Mouse (Mus musculus) forebrain, postnatal 0 days (tissue): Measurements from ENCODE around the gene Trim63. TPM values are rescaled to one million over a fixed set of nuclear protein-coding genes. Genes with fewer than 3 reads are reported as not detected.
A peak's percentile ranks its signal among the peaks of the same experiment; 100 is the strongest.

Experiments used
- ATAC-seq: fragments of 200-750 bp; cut with Nextera tagmentation; 2 replicates; pipeline ENCODE4 v1.8.0; 2017; ENCODE audit warnings: mild to moderate bottlenecking, moderate library complexity
- DNase-seq: peaks from one replicate; pipeline ENCODE4 v3.0.0-alpha.2; 2015
- H3K27ac ChIP-seq: fragments of 300-500 bp; sonication (generic); 2 replicates; pipeline ENCODE4 v1.5.1; 2014; ENCODE audit warnings: low read depth, mild to moderate bottlenecking, antibody characterized with exemption, low read length, moderate library complexity, mixed read lengths
- H3K27me3 ChIP-seq: fragments of 300-500 bp; sonication (generic); 2 replicates; pipeline ENCODE4 v1.6.1; 2014; ENCODE audit warnings: mild to moderate bottlenecking, low read length, mixed read lengths; ENCODE audit not compliant: insufficient read depth
- H3K36me3 ChIP-seq: fragments of 300-500 bp; sonication (generic); 2 replicates; pipeline ENCODE4 v1.6.1; 2014; ENCODE audit warnings: mild to moderate bottlenecking, moderate library complexity; ENCODE audit not compliant: insufficient read depth
- H3K4me1 ChIP-seq: fragments of 300-500 bp; sonication (generic); 2 replicates; pipeline ENCODE4 v1.6.1; 2014; ENCODE audit warnings: antibody characterized with exemption; ENCODE audit not compliant: insufficient read depth
- H3K4me2 ChIP-seq: fragments of 300-500 bp; sonication (generic); 2 replicates; pipeline ENCODE4 v1.6.1; 2014; ENCODE audit warnings: low read depth, mild to moderate bottlenecking, moderate library complexity
- H3K4me3 ChIP-seq: fragments of 300-500 bp; sonication (generic); 2 replicates; pipeline ENCODE4 v1.5.1; 2014; ENCODE audit warnings: low read depth, low read length, mixed read lengths
- H3K9ac ChIP-seq: fragments of 300-500 bp; sonication (generic); 2 replicates; pipeline ENCODE4 v1.6.1; 2014; ENCODE audit warnings: mild to moderate bottlenecking
- H3K9me3 ChIP-seq: fragments of 300-500 bp; sonication (generic); 2 replicates; pipeline ENCODE4 v1.6.1; 2016; ENCODE audit warnings: low read length
- CTCF ChIP-seq: sonication (generic); IDR thresholded peaks from 2 replicates; pipeline ENCODE4 v1.5.1; 2016; ENCODE audit warnings: antibody characterized with exemption, control low read depth, low read depth
- WGBS: fragments of 180-500 bp; shearing (Covaris S2); extraction: QIAGEN DNeasy Blood & Tissue Kit; methylation state at CpG from one replicate; pipeline ENCODE4 v1.1.7; 2014; 5-methylcytosine and 5-hydroxymethylcytosine counted together
- polyA plus RNA-seq: library from polyadenylated mRNA; unstranded; fragments of >200 nt; fragmentation: Nextera tagmentation; extraction: Ambion mirVana; gene quantifications from 2 replicates; pipeline ENCODE4 v1.2.1, GENCODE M21; 2015
- total RNA-seq: library from RNA; depleted of rRNA; stranded (reverse); fragments of >200 nt; gene quantifications from 2 replicates; pipeline ENCODE4 v1.2.3, GENCODE M21; 2014; rRNA removed

Gene Trim63
- total and polyA plus RNA-seq, 2 experiments from 2014 or later, result 0.18 to 1.5 TPM

GRCm38 (mm10) chr4:134370649-134371221 lies 55.8 kb downstream of the Trim63 start:
- Histone ChIP-seq H3K9me3 (no peaks in the 10 kb centered on the region), H3K4me3 (peak overlapping the region; percentile 51), H3K36me3 (no peaks in the 10 kb centered on the region), H3K4me1 (peaks cover 10% of the 10 kb centered on the region), H3K4me2 (peak overlapping the region; percentile 100), H3K27ac (no peak overlapping the region), H3K27me3 (peaks cover 32% of the 10 kb centered on the region), H3K9ac (peak overlapping the region; percentile 46; the same call in 1 of the 2 replicates)
- 1% methylated on average over 18 of the region's 18 CpGs for WGBS
- peak; percentile 17 for DNase-seq
- TF ChIP-seq CTCF, result no peak
- ATAC-seq, result no peak

- no peaks in the 10 kb centered on the region for H3K9me3 ChIP-seq
- TF ChIP-seq CTCF, result no peak
- WGBS, result under 1% methylated on average over 17 of the region's 17 CpGs
- peak overlapping the region; percentile 46 for H3K9ac ChIP-seq
- no peaks in the 10 kb centered on the region for H3K36me3 ChIP-seq
- peaks cover 32% of the 10 kb centered on the region for H3K27me3 ChIP-seq
- peak overlapping the region; percentile 100 for H3K4me2 ChIP-seq
- peaks cover 10% of the 10 kb centered on the region for H3K4me1 ChIP-seq
- DNase-seq, result no peak
- peak overlapping the region; percentile 51 for H3K4me3 ChIP-seq
- no peak overlapping the region for H3K27ac ChIP-seq
- no peak for ATAC-seq
These were observed 56.5 kb downstream of the Trim63 start for GRCm38 (mm10) chr4:134371316-134371855.

- no peaks in the 10 kb centered on the region for H3K36me3 ChIP-seq
- peak overlapping the region; percentile 46 for H3K9ac ChIP-seq
- peaks cover 10% of the 10 kb centered on the region for H3K4me1 ChIP-seq
- 3% methylated on average over 16 of the region's 16 CpGs for WGBS
- ATAC-seq, result peak; percentile 92
- peak; percentile 81 for DNase-seq
- TF ChIP-seq CTCF, result no peak
- H3K4me2 ChIP-seq, result peak overlapping the region; percentile 100
- H3K27ac ChIP-seq, result no peak overlapping the region
- peaks cover 32% of the 10 kb centered on the region for H3K27me3 ChIP-seq
- peak overlapping the region; percentile 51 for H3K4me3 ChIP-seq
- H3K9me3 ChIP-seq, result no peaks in the 10 kb centered on the region
These were observed 57.4 kb downstream of the Trim63 start for GRCm38 (mm10) chr4:134372294-134372747.

GRCm38 (mm10) chr4:134373295-134373694 lies 58.4 kb downstream of the Trim63 start:
- Histone ChIP-seq H3K9ac (no peak overlapping the region), H3K36me3 (no peaks in the 10 kb centered on the region), H3K4me1 (peaks cover 10% of the 10 kb centered on the region), H3K27me3 (peaks cover 32% of the 10 kb centered on the region), H3K9me3 (no peaks in the 10 kb centered on the region), H3K27ac (no peak overlapping the region), H3K4me2 (no peak overlapping the region), H3K4me3 (no peak overlapping the region)
- no peak for ATAC-seq
- no peak for DNase-seq
- no peak for TF ChIP-seq CTCF
- 82% methylated on average over 8 of the region's 8 CpGs for WGBS

- ATAC-seq, result no peak
These were observed 59.4 kb downstream of the Trim63 start for GRCm38 (mm10) chr4:134374306-134374705.

GRCm38 (mm10) chr4:134378089-134378615 lies 63.2 kb downstream of the Trim63 start:
- ATAC-seq (no peak), DNase-seq (no peak)
- Histone ChIP-seq H3K4me1 (no peaks in the 10 kb centered on the region), H3K9ac (no peak overlapping the region), H3K4me2 (no peak overlapping the region), H3K27me3 (no peaks in the 10 kb centered on the region), H3K4me3 (no peak overlapping the region), H3K27ac (no peak overlapping the region), H3K36me3 (no peaks in the 10 kb centered on the region), H3K9me3 (no peaks in the 10 kb centered on the region)
- WGBS, result 44% methylated on average over 8 of the region's 10 CpGs
- no peak for TF ChIP-seq CTCF

More at GRCm38 (mm10) chr4:134374306-134374705, 59.4 kb downstream of the Trim63 start:
- Histone ChIP-seq H3K4me2 (no peak overlapping the region), H3K4me1 (peaks cover 10% of the 10 kb centered on the region), H3K9me3 (no peaks in the 10 kb centered on the region), H3K9ac (no peak overlapping the region), H3K27ac (no peak overlapping the region), H3K36me3 (no peaks in the 10 kb centered on the region), H3K27me3 (peaks cover 30% of the 10 kb centered on the region), H3K4me3 (no peak overlapping the region)
- DNase-seq, result no peak
- WGBS, result 60% methylated on average over 1 of the region's 1 CpGs
- no peak for TF ChIP-seq CTCF

Other genes starting within 250 kb of the Trim63 start
- 1.2 and 2.0 TPM in 2 replicates for gene Cd52, start 220.0 kb upstream of the Trim63 start, total RNA-seq
- 4.1 and 4.6 TPM in 2 replicates for gene Cd52, start 220.0 kb upstream of the Trim63 start, polyA plus RNA-seq
- 5.5 and 13.7 TPM in 2 replicates for gene Ubxn11, start 212.6 kb upstream of the Trim63 start, total RNA-seq
- gene Ubxn11, start 212.6 kb upstream of the Trim63 start, polyA plus RNA-seq, result 11.0 and 14.3 TPM in 2 replicates
- gene Sh3bgrl3, start 186.3 kb upstream of the Trim63 start, total RNA-seq, result 124 and 162 TPM in 2 replicates
- gene Sh3bgrl3, start 186.3 kb upstream of the Trim63 start, polyA plus RNA-seq, result 554 and 579 TPM in 2 replicates
- gene Cep85, start 128.0 kb upstream of the Trim63 start, total RNA-seq, result 11.0 and 14.0 TPM in 2 replicates
- gene Cep85, start 128.0 kb upstream of the Trim63 start, polyA plus RNA-seq, result 11.8 and 13.5 TPM in 2 replicates
- not detected in 2 replicates for gene Gm7534, start 112.1 kb upstream of the Trim63 start, total RNA-seq
- not detected in 2 replicates for gene Gm7534, start 112.1 kb upstream of the Trim63 start, polyA plus RNA-seq
- not detected in 2 replicates for gene Catsper4, start 87.7 kb upstream of the Trim63 start, total RNA-seq
- gene Catsper4, start 87.7 kb upstream of the Trim63 start, polyA plus RNA-seq, result not detected in 2 replicates
- 0.08 TPM in 1 of 2 replicates, not detected in the other for gene Cnksr1, start 76.7 kb upstream of the Trim63 start, total RNA-seq
- gene Cnksr1, start 76.7 kb upstream of the Trim63 start, polyA plus RNA-seq, result 0.18 TPM in 1 of 2 replicates, not detected in the other
- gene E130218I03Rik, start 71.5 kb upstream of the Trim63 start, total RNA-seq, result 0.43 TPM in 1 of 2 replicates, not detected in the other
- gene E130218I03Rik, start 71.5 kb upstream of the Trim63 start, polyA plus RNA-seq, result 0.11 and 0.33 TPM in 2 replicates
- gene Zfp593, start 69.5 kb upstream of the Trim63 start, total RNA-seq, result 11.6 and 12.7 TPM in 2 replicates
- 13.8 and 15.0 TPM in 2 replicates for gene Zfp593, start 69.5 kb upstream of the Trim63 start, polyA plus RNA-seq
- not detected in 2 replicates for gene Gm30191, start 68.2 kb upstream of the Trim63 start, total RNA-seq
- gene Gm30191, start 68.2 kb upstream of the Trim63 start, polyA plus RNA-seq, result 0.25 TPM in 1 of 2 replicates, not detected in the other
- gene Grrp1, start 61.0 kb upstream of the Trim63 start, total RNA-seq, result 14.2 and 18.3 TPM in 2 replicates
- gene Grrp1, start 61.0 kb upstream of the Trim63 start, polyA plus RNA-seq, result 18.3 and 20.0 TPM in 2 replicates
- 42.2 and 43.8 TPM in 2 replicates for gene Pdik1l, start 27.2 kb upstream of the Trim63 start, total RNA-seq
- 21.7 and 28.9 TPM in 2 replicates for gene Pdik1l, start 27.2 kb upstream of the Trim63 start, polyA plus RNA-seq
- 0.08 TPM in 1 of 2 replicates, not detected in the other for gene Slc30a2, start 28.1 kb downstream of the Trim63 start, total RNA-seq
- gene Slc30a2, start 28.1 kb downstream of the Trim63 start, polyA plus RNA-seq, result 0.15 and 0.28 TPM in 2 replicates
- 0.95 and 1.4 TPM in 2 replicates for gene Extl1, start 68.7 kb downstream of the Trim63 start, total RNA-seq
- 1.2 TPM in 2 replicates for gene Extl1, start 68.7 kb downstream of the Trim63 start, polyA plus RNA-seq
- gene Pafah2, start 81.2 kb downstream of the Trim63 start, total RNA-seq, result 11.1 and 18.0 TPM in 2 replicates
- 6.4 and 7.6 TPM in 2 replicates for gene Pafah2, start 81.2 kb downstream of the Trim63 start, polyA plus RNA-seq
- gene Stmn1, start 153.2 kb downstream of the Trim63 start, total RNA-seq, result 2,537 and 3,460 TPM in 2 replicates
- 7,274 and 8,446 TPM in 2 replicates for gene Stmn1, start 153.2 kb downstream of the Trim63 start, polyA plus RNA-seq
- gene Paqr7, start 181.6 kb downstream of the Trim63 start, total RNA-seq, result 33.9 and 36.6 TPM in 2 replicates
- gene Paqr7, start 181.6 kb downstream of the Trim63 start, polyA plus RNA-seq, result 21.3 and 28.1 TPM in 2 replicates
- gene Aunip, start 195.9 kb downstream of the Trim63 start, total RNA-seq, result 1.2 and 1.8 TPM in 2 replicates
- gene Aunip, start 195.9 kb downstream of the Trim63 start, polyA plus RNA-seq, result 1.1 and 1.3 TPM in 2 replicates
- gene Mtfr1l, start 220.3 kb downstream of the Trim63 start, total RNA-seq, result 116 and 119 TPM in 2 replicates
- gene Mtfr1l, start 220.3 kb downstream of the Trim63 start, polyA plus RNA-seq, result 191 and 194 TPM in 2 replicates
- 17.1 and 17.9 TPM in 2 replicates for gene Selenon, start 237.0 kb downstream of the Trim63 start, total RNA-seq
- 11.8 and 13.4 TPM in 2 replicates for gene Selenon, start 237.0 kb downstream of the Trim63 start, polyA plus RNA-seq